Mouse (Mus musculus): Measurements from ENCODE around the gene Pla2g12b.

- TF ChIP-seq CTCF (IDR thresholded peaks at IDR 0.05; ENCODE audit: control insufficient read depth, insufficient read depth, insufficient replicate concordance, low read depth, low read length), result no peak
- TF ChIP-seq POLR2A (IDR thresholded peaks at IDR 0.05; ENCODE audit: control insufficient read depth, low read depth, low read length), result no peak
Measured at GRCm38 (mm10) chr10:59364551-59364950, 38.9 kb upstream of the Pla2g12b start.

Data from testis, adult 2 months (tissue).